Mouse (Mus musculus) MEL (cell line): ENCODE results near the gene 6330409D20Rik. TPM values are rescaled to one million over a fixed set of nuclear protein-coding genes. Genes with fewer than 3 reads are reported as not detected.

Experiments used
- DNase-seq: peaks from one replicate; pipeline ENCODE4 v3.0.0; 2011; ENCODE audit warnings: low read depth, low spot score
- H3K27ac ChIP-seq: 2 replicates; pipeline ENCODE4 v1.5.1; 2012; ENCODE audit warnings: low read depth, mild to moderate bottlenecking, control low read depth, low read length, moderate library complexity; ENCODE audit not compliant: control insufficient read depth
- H3K27me3 ChIP-seq, 2 experiments: fragments of 150-350 bp in 1 of 2; sonication (generic) in 1 of 2; 2 replicates each; pipeline ENCODE4 v1.6.1; 2012; ENCODE audit warnings: low read length in 2 of 2, mild to moderate bottlenecking in 2 of 2, improper control_type of control experiment in 1 of 2, moderate library complexity in 1 of 2; ENCODE audit not compliant: insufficient read depth in 2 of 2, control insufficient read depth in 1 of 2
- H3K36me3 ChIP-seq, 2 experiments: 2 replicates each; pipeline ENCODE4 v1.6.1; 2012 to 2014; ENCODE audit warnings: low read length in 2 of 2, improper control_type of control experiment in 1 of 2, inconsistent platforms in 1 of 2, mild to moderate bottlenecking in 1 of 2; ENCODE audit not compliant: insufficient read depth in 2 of 2, control insufficient read depth in 1 of 2
- H3K4me1 ChIP-seq, 2 experiments: fragments of 150-350 bp in 1 of 2; sonication (generic) in 1 of 2; 2 replicates each; pipeline ENCODE4 v1.6.1; 2012; ENCODE audit warnings: low read length in 2 of 2, improper control_type of control experiment in 1 of 2, mild to moderate bottlenecking in 1 of 2; ENCODE audit not compliant: insufficient read depth in 2 of 2, control insufficient read depth in 1 of 2
- H3K4me3 ChIP-seq, 2 experiments: fragments of 150-350 bp in 1 of 2; sonication (generic) in 1 of 2; 2 replicates each; pipeline ENCODE4 v1.5.1; 2012; ENCODE audit warnings: low read depth in 2 of 2, low read length in 2 of 2, mild to moderate bottlenecking in 2 of 2, moderate library complexity in 2 of 2, control low read depth in 1 of 2, improper control_type of control experiment in 1 of 2; ENCODE audit not compliant: control insufficient read depth in 1 of 2, insufficient read depth in 1 of 2
- H3K79me2 ChIP-seq: 2 replicates; pipeline ENCODE4 v1.6.1; 2012; ENCODE audit warnings: mild to moderate bottlenecking, low read length, moderate library complexity; ENCODE audit not compliant: control insufficient read depth, poor library complexity, insufficient read depth
- H3K9ac ChIP-seq: 2 replicates; pipeline ENCODE4 v1.6.1; 2012; ENCODE audit warnings: low read depth, mild to moderate bottlenecking, control low read depth, low read length, moderate library complexity; ENCODE audit not compliant: control insufficient read depth, poor library complexity, severe bottlenecking
- H3K9me3 ChIP-seq: fragments of 150-350 bp; sonication (generic); replicated peaks from 2 replicates; pipeline ENCODE4 v1.6.1; 2012; ENCODE audit warnings: mild to moderate bottlenecking, low read length, improper control_type of control experiment, moderate library complexity; ENCODE audit not compliant: insufficient read depth
- BHLHE40 ChIP-seq: IDR thresholded peaks from 2 replicates; pipeline ENCODE4 v1.6.1; 2012; ENCODE audit warnings: low read depth, mild to moderate bottlenecking, inconsistent platforms, low read length, improper control_type of control experiment, borderline replicate concordance
- CHD1 ChIP-seq: IDR thresholded peaks from 2 replicates; pipeline ENCODE4 v1.6.1; 2012; ENCODE audit warnings: low read depth, mild to moderate bottlenecking, inconsistent platforms, low read length, improper control_type of control experiment
- CTCF ChIP-seq, 3 experiments: IDR thresholded peaks in 2 of 3; conservative IDR thresholded peaks in 1 of 3; 2 replicates each; pipeline ENCODE4 v1.5.1; 2011 to 2012; ENCODE audit warnings: low read length in 3 of 3, low read depth in 2 of 3, mild to moderate bottlenecking in 2 of 3, improper control_type of control experiment in 1 of 3, inconsistent platforms in 1 of 3, mixed read lengths in 1 of 3, moderate library complexity in 1 of 3; ENCODE audit not compliant: control insufficient read depth in 1 of 3, insufficient read depth in 1 of 3, poor library complexity in 1 of 3, severe bottlenecking in 1 of 3
- E2F4 ChIP-seq: IDR thresholded peaks from 2 replicates; pipeline ENCODE4 v1.6.1; 2011; ENCODE audit warnings: low read depth, low read length, improper control_type of control experiment, borderline replicate concordance
- ELF1 ChIP-seq: IDR thresholded peaks from 2 replicates; pipeline ENCODE4 v1.6.1; 2014; ENCODE audit warnings: low read depth, mild to moderate bottlenecking, inconsistent platforms, low read length, improper control_type of control experiment, moderate library complexity
- HCFC1 ChIP-seq: IDR thresholded peaks from 2 replicates; pipeline ENCODE4 v1.6.1; 2012; ENCODE audit warnings: low read depth, mild to moderate bottlenecking, inconsistent platforms, low read length, improper control_type of control experiment, moderate library complexity
- JUND ChIP-seq: IDR thresholded peaks from 2 replicates; pipeline ENCODE4 v1.6.1; 2011; ENCODE audit warnings: low read depth, mild to moderate bottlenecking, improper control_type of control experiment, low read length
- KAT2A ChIP-seq: conservative IDR thresholded peaks from 2 replicates; pipeline ENCODE4 v1.6.1; 2012; ENCODE audit warnings: low read depth, low read length, improper control_type of control experiment, inconsistent platforms
- MAFK ChIP-seq: IDR thresholded peaks from 2 replicates; pipeline ENCODE4 v1.6.1; 2011; ENCODE audit warnings: low read depth, mild to moderate bottlenecking, low read length, improper control_type of control experiment, borderline replicate concordance
- MAX ChIP-seq: IDR thresholded peaks from 2 replicates; pipeline ENCODE4 v1.6.1; 2011; ENCODE audit warnings: low read length, improper control_type of control experiment
- MAZ ChIP-seq: IDR thresholded peaks from 2 replicates; pipeline ENCODE4 v1.6.1; 2012; ENCODE audit warnings: low read depth, mild to moderate bottlenecking, inconsistent platforms, low read length, improper control_type of control experiment
- POLR2A ChIP-seq, 2 experiments: IDR thresholded peaks; 2 replicates each; pipeline ENCODE4 v1.6.1; 2011 to 2012; ENCODE audit warnings: low read length in 2 of 2, mild to moderate bottlenecking in 2 of 2, control low read depth in 1 of 2, improper control_type of control experiment in 1 of 2, low read depth in 1 of 2, moderate library complexity in 1 of 2; ENCODE audit not compliant: control insufficient read depth in 1 of 2, insufficient read depth in 1 of 2, poor library complexity in 1 of 2
- POLR2AphosphoS2 ChIP-seq: IDR thresholded peaks from 2 replicates; pipeline ENCODE4 v1.6.1; 2011; ENCODE audit warnings: low read length, improper control_type of control experiment
- POLR2AphosphoS5 ChIP-seq: IDR thresholded peaks from 2 replicates; pipeline ENCODE4 v1.6.1; 2012; ENCODE audit warnings: low read depth, borderline replicate concordance, mild to moderate bottlenecking, inconsistent platforms, low read length, moderate library complexity, mixed read lengths
- RAD21 ChIP-seq: IDR thresholded peaks from 2 replicates; pipeline ENCODE4 v1.6.1; 2011; ENCODE audit warnings: mild to moderate bottlenecking, low read depth, low read length, improper control_type of control experiment
- RCOR1 ChIP-seq: IDR thresholded peaks from 2 replicates; pipeline ENCODE4 v1.6.1; 2012; ENCODE audit warnings: low read depth, mild to moderate bottlenecking, inconsistent platforms, low read length, improper control_type of control experiment
- TAL1 ChIP-seq: IDR thresholded peaks from 2 replicates; pipeline ENCODE4 v1.6.1; 2012; ENCODE audit warnings: mild to moderate bottlenecking, inconsistent platforms, low read length, moderate library complexity, mixed read lengths
- USF1 ChIP-seq: IDR thresholded peaks from 2 replicates; pipeline ENCODE4 v1.6.1; 2014; ENCODE audit warnings: low read depth, mild to moderate bottlenecking, inconsistent platforms, low read length, improper control_type of control experiment, moderate library complexity
- USF2 ChIP-seq, 2 experiments: IDR thresholded peaks; 2 replicates each; pipeline ENCODE4 v1.6.1; 2011 to 2012; ENCODE audit warnings: improper control_type of control experiment in 2 of 2, low read length in 2 of 2, borderline replicate concordance in 1 of 2, inconsistent platforms in 1 of 2, low read depth in 1 of 2, mild to moderate bottlenecking in 1 of 2; ENCODE audit not compliant: insufficient read depth in 1 of 2
- ZNF384 ChIP-seq: IDR thresholded peaks from 2 replicates; pipeline ENCODE4 v1.6.1; 2012; ENCODE audit warnings: low read depth, mild to moderate bottlenecking, inconsistent platforms, low read length, improper control_type of control experiment
- polyA plus RNA-seq, 2 experiments: library from polyadenylated mRNA; stranded (reverse) in 1 of 2; unstranded in 1 of 2; fragments of >175 nt in 1 of 2; fragments of >200 nt in 1 of 2; gene quantifications; 2 replicates each; pipeline versions ENCODE4 v1.2.1 to v1.2.4; 2012; ENCODE audit warnings: low replicate concordance in 2 of 2, low read depth in 1 of 2; ENCODE audit not compliant: insufficient read length in 2 of 2, insufficient read depth in 1 of 2, missing spikeins in 1 of 2
- total RNA-seq: library from RNA; depleted of rRNA; stranded (reverse); fragments of 300-350 nt; gene quantifications from 2 replicates; pipeline ENCODE4 v1.2.3, GENCODE M21; 2012

The 6330409D20Rik gene
- total and polyA plus RNA-seq, 3 experiments = not detected

DNA sequence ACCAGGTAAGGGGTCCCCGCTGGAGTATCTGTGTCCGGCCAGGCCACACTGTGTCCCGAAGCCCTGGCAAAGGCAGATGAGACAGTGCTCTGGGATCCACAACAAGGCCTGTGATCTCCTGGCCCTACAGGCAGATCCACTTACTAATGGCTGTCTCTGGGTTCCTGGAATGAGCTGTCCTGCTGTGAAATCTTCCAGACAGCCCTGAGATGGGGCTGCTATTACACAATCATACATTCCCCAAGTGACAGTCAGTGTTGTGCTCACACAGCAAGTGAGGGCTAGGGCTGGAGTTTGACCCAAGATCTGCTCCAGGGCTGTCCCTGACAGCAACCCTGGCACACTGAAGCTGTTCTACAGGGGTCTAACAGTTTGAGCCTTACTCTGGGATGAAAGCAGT, 55.0 kb downstream of the 6330409D20Rik start:
- no peaks in the 10 kb centered on the region for H3K79me2 ChIP-seq
- no peak for DNase-seq
- H3K27me3 ChIP-seq = no peaks in the 10 kb centered on the region
- no peak overlapping the region for H3K4me3 ChIP-seq
- H3K36me3 ChIP-seq = peaks cover 0 to 5% of the 10 kb centered on the region in 2 experiments; a peak in 2 of 4 replicates
- no peak overlapping the region for H3K9ac ChIP-seq
- TF ChIP-seq HCFC1 = no peak
- TF ChIP-seq JUND = no peak
- TF ChIP-seq MAFK = no peak
- no peak for TF ChIP-seq E2F4
- no peak for TF ChIP-seq CTCF (IDR thresholded peaks at IDR 0.05 in 2 of 3, conservative IDR thresholded peaks at IDR 0.05 in 1 of 3; ENCODE audit: control insufficient read depth in 1 of 3, insufficient read depth in 1 of 3, low read depth in 2 of 3, low read length in 3 of 3, poor library complexity in 1 of 3, severe bottlenecking in 1 of 3)
- TF ChIP-seq RCOR1 = no peak
- no peak for TF ChIP-seq USF1
- TF ChIP-seq POLR2A (IDR thresholded peaks at IDR 0.05; ENCODE audit: control insufficient read depth in 1 of 2, insufficient read depth in 1 of 2, low read depth in 1 of 2, low read length in 2 of 2, poor library complexity in 1 of 2) = no peak
- no peaks in the 10 kb centered on the region for H3K4me1 ChIP-seq
- no peak overlapping the region for H3K27ac ChIP-seq
- no peaks in the 10 kb centered on the region for H3K9me3 ChIP-seq

DNA sequence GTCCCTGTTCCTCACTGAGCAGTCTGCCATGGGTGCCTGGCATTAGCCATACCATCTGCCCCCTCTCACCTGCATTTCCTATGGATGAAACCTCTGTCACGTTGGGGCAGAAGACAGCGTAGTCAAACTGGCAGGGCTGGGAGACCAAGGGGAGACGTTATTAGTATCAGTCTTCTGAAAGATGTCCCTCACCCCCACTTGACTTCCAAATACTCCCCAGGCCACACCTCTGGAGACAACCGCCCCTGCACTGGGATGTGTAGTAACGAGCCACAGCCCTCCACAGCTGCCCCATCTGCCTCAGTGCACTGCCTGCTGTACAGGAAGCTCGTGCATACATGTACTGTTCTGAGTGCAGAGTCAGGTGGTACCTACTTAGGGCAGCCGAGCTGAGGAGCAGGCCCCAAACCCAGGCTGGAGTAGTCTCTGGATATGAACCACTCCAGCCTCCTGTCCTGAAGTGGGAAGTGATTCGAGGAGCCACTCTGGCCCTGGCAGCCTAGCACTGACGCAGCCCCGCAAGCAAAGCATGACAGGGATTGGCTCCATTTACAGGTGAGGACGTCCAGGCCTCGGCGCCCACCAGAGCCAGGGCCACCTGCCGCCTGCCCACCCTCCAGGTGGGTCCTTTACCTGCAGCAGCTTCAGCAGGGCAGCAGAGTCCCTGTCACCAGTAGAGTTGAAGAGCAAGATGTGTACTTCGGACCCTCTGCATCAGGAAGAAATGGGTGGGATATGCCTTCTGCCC, 56.0 kb downstream of the 6330409D20Rik start:
- Histone ChIP-seq H3K4me3 (no peak overlapping the region), H3K79me2 (no peaks in the 10 kb centered on the region), H3K27ac (no peak overlapping the region), H3K27me3 (no peaks in the 10 kb centered on the region), H3K9ac (no peak overlapping the region), H3K4me1 (no peaks in the 10 kb centered on the region), H3K36me3 (peaks cover 0 to 5% of the 10 kb centered on the region in 2 experiments; a peak in 2 of 4 replicates), H3K9me3 (no peaks in the 10 kb centered on the region)
- no peak for TF ChIP-seq RAD21
- TF ChIP-seq JUND = no peak
- TF ChIP-seq TAL1 = no peak
- no peak for TF ChIP-seq RCOR1
- TF ChIP-seq ELF1 = no peak
- no peak for TF ChIP-seq USF2 (IDR thresholded peaks at IDR 0.05; ENCODE audit: borderline replicate concordance in 1 of 2, insufficient read depth in 1 of 2, low read depth in 1 of 2, low read length in 2 of 2)
- TF ChIP-seq BHLHE40 = no peak
- no peak for TF ChIP-seq MAZ
- no peak for TF ChIP-seq ZNF384
- TF ChIP-seq KAT2A = no peak
- no peak for TF ChIP-seq POLR2AphosphoS5
- no peak for TF ChIP-seq CTCF (IDR thresholded peaks at IDR 0.05 in 2 of 3, conservative IDR thresholded peaks at IDR 0.05 in 1 of 3; ENCODE audit: control insufficient read depth in 1 of 3, insufficient read depth in 1 of 3, low read depth in 2 of 3, low read length in 3 of 3, poor library complexity in 1 of 3, severe bottlenecking in 1 of 3)
- no peak for TF ChIP-seq MAX
- TF ChIP-seq CHD1 = no peak
- TF ChIP-seq POLR2A (IDR thresholded peaks at IDR 0.05; ENCODE audit: control insufficient read depth in 1 of 2, insufficient read depth in 1 of 2, low read depth in 1 of 2, low read length in 2 of 2, poor library complexity in 1 of 2) = no peak
- TF ChIP-seq POLR2AphosphoS2 = no peak
- DNase-seq = no peak
